Mouse (Mus musculus) ES-E14 (cell line): Measurements from ENCODE around the gene P2rx1.

Experiments used
- CHD2 ChIP-seq: IDR thresholded peaks from 2 replicates; pipeline ENCODE4 v1.6.1; 2014; ENCODE audit warnings: mild to moderate bottlenecking, low read depth, low read length, inconsistent platforms
- HCFC1 ChIP-seq: IDR thresholded peaks from 2 replicates; pipeline ENCODE4 v1.6.1; 2012; ENCODE audit warnings: low read length, inconsistent platforms, borderline replicate concordance; ENCODE audit not compliant: insufficient read depth
- MAFK ChIP-seq: IDR thresholded peaks from 2 replicates; pipeline ENCODE4 v1.6.1; 2014; ENCODE audit warnings: mild to moderate bottlenecking, low read depth, low read length, inconsistent platforms; ENCODE audit not compliant: insufficient read depth
- ZC3H11A ChIP-seq: IDR thresholded peaks from 2 replicates; pipeline ENCODE4 v1.6.1; 2012; ENCODE audit warnings: low read depth, mild to moderate bottlenecking, inconsistent platforms, low read length, borderline replicate concordance
- ZNF384 ChIP-seq: IDR thresholded peaks from 2 replicates; pipeline ENCODE4 v1.6.1; 2012; ENCODE audit warnings: low read depth, low read length, inconsistent platforms

DNA sequence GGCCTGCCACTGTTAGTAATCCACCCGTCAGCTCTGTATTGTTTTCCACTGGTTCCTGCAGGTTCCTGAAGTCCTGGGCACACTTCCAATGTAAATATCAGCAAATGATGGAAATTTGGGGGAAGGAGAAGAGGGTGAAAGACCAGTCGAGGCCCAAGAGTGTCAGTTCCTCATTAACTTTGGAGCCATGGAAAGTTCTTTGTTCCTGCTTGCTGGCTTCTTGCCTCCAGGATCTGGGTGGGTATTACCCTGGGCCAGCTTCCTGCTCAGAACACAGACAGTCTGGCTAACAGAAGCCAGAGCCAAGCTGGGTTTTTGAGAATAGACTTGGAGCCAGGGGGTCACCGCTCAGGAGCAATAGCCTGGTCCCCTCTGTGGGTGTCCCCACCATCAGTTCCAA lies 46.7 kb upstream of the P2rx1 start:
- no peak for TF ChIP-seq ZNF384
- no peak for TF ChIP-seq MAFK
- no peak for TF ChIP-seq CHD2
- no peak for TF ChIP-seq ZC3H11A
- no peak for TF ChIP-seq HCFC1
